Mouse (Mus musculus): ENCODE measurements around the gene Pygm. TPM values are rescaled to one million over a fixed set of nuclear protein-coding genes. Genes with fewer than 3 reads are reported as not detected.
A peak's percentile ranks its signal among the peaks of the same experiment; 100 is the strongest.

Gene Pygm
- polyA plus RNA-seq, 1 experiment from 2014 or later: 2.7 TPM

- Histone ChIP-seq H3K9me3 (replicated peaks) (no peaks in the 10 kb centered on the region), H3K27ac (peak overlapping the region; percentile 83), H3K4me1 (peaks cover 67% of the 10 kb centered on the region), H3K4me3 (peak overlapping the region; percentile 79), H3K4me2 (peak overlapping the region; percentile 99), H3K9ac (no peak overlapping the region), H3K36me3 (peaks cover 71% of the 10 kb centered on the region), H3K27me3 (replicated peaks) (no peaks in the 10 kb centered on the region)
- WGBS (ENCODE audit: insufficient replicate concordance): 52% methylated on average over 5 of the region's 5 CpGs
- no peak for ATAC-seq
Measured at GRCm38 (mm10) chr19:6342276-6342933, 41.8 kb upstream of the Pygm start.

- Histone ChIP-seq H3K4me3 (no peak overlapping the region), H3K4me2 (peak overlapping the region; percentile 99; the same call in 1 of the 2 replicates), H3K36me3 (peaks cover 63% of the 10 kb centered on the region), H3K27me3 (replicated peaks) (no peaks in the 10 kb centered on the region), H3K9ac (no peak overlapping the region), H3K27ac (no peak overlapping the region), H3K9me3 (replicated peaks) (no peaks in the 10 kb centered on the region), H3K4me1 (peaks cover 71% of the 10 kb centered on the region)
- WGBS (ENCODE audit: insufficient replicate concordance): 65% methylated on average over 19 of the region's 19 CpGs
- ATAC-seq: no peak
Measured at GRCm38 (mm10) chr19:6343066-6343925, 40.9 kb upstream of the Pygm start.

GRCm38 (mm10) chr19:6343996-6344395 lies 40.2 kb upstream of the Pygm start:
- WGBS (ENCODE audit: insufficient replicate concordance): 80% methylated on average over 5 of the region's 5 CpGs
- peaks cover 78% of the 10 kb centered on the region for H3K4me1 ChIP-seq
- H3K9ac ChIP-seq: no peak overlapping the region

GRCm38 (mm10) chr19:6346023-6346422 lies 38.2 kb upstream of the Pygm start:
- H3K9me3 ChIP-seq (replicated peaks): no peaks in the 10 kb centered on the region
- H3K27ac ChIP-seq: no peak overlapping the region
- ATAC-seq: no peak
- peaks cover 70% of the 10 kb centered on the region for H3K4me1 ChIP-seq
- WGBS (ENCODE audit: insufficient replicate concordance): 83% methylated on average over 5 of the region's 5 CpGs
- H3K4me2 ChIP-seq: no peak overlapping the region
- peaks cover 48% of the 10 kb centered on the region for H3K36me3 ChIP-seq
- no peak overlapping the region for H3K4me3 ChIP-seq
- no peak overlapping the region for H3K9ac ChIP-seq
- no peaks in the 10 kb centered on the region for H3K27me3 ChIP-seq (replicated peaks)

More at GRCm38 (mm10) chr19:6343996-6344395, 40.2 kb upstream of the Pygm start:
- no peaks in the 10 kb centered on the region for H3K9me3 ChIP-seq (replicated peaks)
- no peak overlapping the region for H3K27ac ChIP-seq
- H3K4me2 ChIP-seq: 0 out of 2 replicates have a peak overlapping the region, but pooled peaks have one; percentile 1
- ATAC-seq: no peak
- no peak overlapping the region for H3K4me3 ChIP-seq
- peaks cover 56% of the 10 kb centered on the region for H3K36me3 ChIP-seq
- no peaks in the 10 kb centered on the region for H3K27me3 ChIP-seq (replicated peaks)

GRCm38 (mm10) chr19:6346661-6347060 lies 37.5 kb upstream of the Pygm start:
- no peak overlapping the region for H3K9ac ChIP-seq
- 79% methylated on average over 10 of the region's 10 CpGs for WGBS (ENCODE audit: insufficient replicate concordance)
- H3K4me3 ChIP-seq: no peak overlapping the region
- peaks cover 53% of the 10 kb centered on the region for H3K36me3 ChIP-seq
- no peaks in the 10 kb centered on the region for H3K9me3 ChIP-seq (replicated peaks)
- H3K27me3 ChIP-seq (replicated peaks): no peaks in the 10 kb centered on the region
- no peak for ATAC-seq
- H3K4me1 ChIP-seq: peaks cover 69% of the 10 kb centered on the region
- H3K27ac ChIP-seq: no peak overlapping the region
- no peak overlapping the region for H3K4me2 ChIP-seq

- H3K4me2 ChIP-seq: no peak overlapping the region
- peaks cover 55% of the 10 kb centered on the region for H3K36me3 ChIP-seq
- ATAC-seq: no peak
- H3K9ac ChIP-seq: no peak overlapping the region
- WGBS (ENCODE audit: insufficient replicate concordance): 87% methylated on average over 4 of the region's 4 CpGs
- H3K4me1 ChIP-seq: peaks cover 60% of the 10 kb centered on the region
- no peak overlapping the region for H3K4me3 ChIP-seq
- no peaks in the 10 kb centered on the region for H3K27me3 ChIP-seq (replicated peaks)
- no peaks in the 10 kb centered on the region for H3K9me3 ChIP-seq (replicated peaks)
- H3K27ac ChIP-seq: no peak overlapping the region
Measured at GRCm38 (mm10) chr19:6347615-6348014, 36.6 kb upstream of the Pygm start.

GRCm38 (mm10) chr19:6348717-6349116 lies 35.5 kb upstream of the Pygm start:
- Histone ChIP-seq H3K9me3 (replicated peaks) (no peaks in the 10 kb centered on the region), H3K27me3 (replicated peaks) (no peaks in the 10 kb centered on the region), H3K27ac (peak overlapping the region; percentile 63), H3K4me2 (peak overlapping the region; percentile 42), H3K4me3 (no peak overlapping the region), H3K4me1 (peaks cover 49% of the 10 kb centered on the region), H3K9ac (peak overlapping the region; percentile 42; the same call in 1 of the 2 replicates), H3K36me3 (peaks cover 62% of the 10 kb centered on the region)
- WGBS (ENCODE audit: insufficient replicate concordance): 34% methylated on average over 9 of the region's 9 CpGs
- ATAC-seq: no peak

GRCm38 (mm10) chr19:6349215-6349983 lies 34.8 kb upstream of the Pygm start:
- Histone ChIP-seq H3K4me1 (peaks cover 45% of the 10 kb centered on the region), H3K36me3 (peaks cover 61% of the 10 kb centered on the region), H3K4me3 (no peak overlapping the region), H3K27ac (peak overlapping the region; percentile 63), H3K9ac (peak overlapping the region; percentile 42), H3K27me3 (replicated peaks) (no peaks in the 10 kb centered on the region), H3K9me3 (replicated peaks) (no peaks in the 10 kb centered on the region), H3K4me2 (peak overlapping the region; percentile 42)
- ATAC-seq: peak; percentile 66
- 22% methylated on average over 14 of the region's 14 CpGs for WGBS (ENCODE audit: insufficient replicate concordance)

- ATAC-seq: no peak
- Histone ChIP-seq H3K36me3 (peaks cover 42% of the 10 kb centered on the region), H3K9ac (no peak overlapping the region), H3K4me1 (peaks cover 36% of the 10 kb centered on the region), H3K4me2 (no peak overlapping the region), H3K27me3 (replicated peaks) (no peaks in the 10 kb centered on the region), H3K9me3 (replicated peaks) (no peaks in the 10 kb centered on the region), H3K27ac (no peak overlapping the region), H3K4me3 (no peak overlapping the region)
- 76% methylated on average over 14 of the region's 14 CpGs for WGBS (ENCODE audit: insufficient replicate concordance)
Measured at GRCm38 (mm10) chr19:6351431-6352106, 32.6 kb upstream of the Pygm start.

- Histone ChIP-seq H3K9me3 (replicated peaks) (no peaks in the 10 kb centered on the region), H3K4me2 (no peak overlapping the region), H3K27me3 (replicated peaks) (no peaks in the 10 kb centered on the region), H3K4me3 (no peak overlapping the region), H3K9ac (no peak overlapping the region), H3K4me1 (peaks cover 33% of the 10 kb centered on the region), H3K27ac (no peak overlapping the region), H3K36me3 (peaks cover 37% of the 10 kb centered on the region)
- 43% methylated on average over 2 of the region's 2 CpGs for WGBS (ENCODE audit: insufficient replicate concordance)
- no peak for ATAC-seq
Measured at GRCm38 (mm10) chr19:6352107-6352505, 32.1 kb upstream of the Pygm start.

- Histone ChIP-seq H3K4me1 (peaks cover 14% of the 10 kb centered on the region), H3K36me3 (peaks cover 32% of the 10 kb centered on the region), H3K9me3 (replicated peaks) (no peaks in the 10 kb centered on the region), H3K4me2 (no peak overlapping the region), H3K27me3 (replicated peaks) (no peaks in the 10 kb centered on the region), H3K9ac (no peak overlapping the region), H3K4me3 (no peak overlapping the region), H3K27ac (no peak overlapping the region)
- no peak for ATAC-seq
- WGBS (ENCODE audit: insufficient replicate concordance): 82% methylated on average over 7 of the region's 7 CpGs
Measured at GRCm38 (mm10) chr19:6354030-6354429, 30.2 kb upstream of the Pygm start.

Data from liver, embryonic 12.5 days (tissue).